Mouse (Mus musculus) hindbrain, embryonic 14.5 days (tissue): Measurements from ENCODE around the gene Fam83f. TPM values are rescaled to one million over a fixed set of nuclear protein-coding genes. Genes with fewer than 3 reads are reported as not detected.

ENCODE experiments used
- ATAC-seq: fragments of 200-750 bp; cut with Nextera tagmentation; 2 replicates; pipeline ENCODE4 v1.8.0; 2017; ENCODE audit warnings: moderate number of reproducible peaks, mild to moderate bottlenecking, moderate TSS enrichment, moderate library complexity; ENCODE audit not compliant: low FRiP score
- DNase-seq: peaks from one replicate; pipeline ENCODE4 v3.0.0-alpha.2; 2015; ENCODE audit warnings: low spot score
- H3K27ac ChIP-seq: fragments of 300-500 bp; sonication (generic); 2 replicates; pipeline ENCODE4 v1.5.1; 2014; ENCODE audit warnings: mild to moderate bottlenecking, moderate library complexity
- H3K27me3 ChIP-seq: fragments of 300-500 bp; sonication (generic); 2 replicates; pipeline ENCODE4 v1.6.1; 2014; ENCODE audit warnings: mild to moderate bottlenecking, low read length, mixed read lengths; ENCODE audit not compliant: control insufficient read depth, insufficient read depth
- H3K36me3 ChIP-seq: fragments of 300-500 bp; sonication (generic); replicated peaks from 2 replicates; pipeline ENCODE4 v1.6.1; 2014; ENCODE audit not compliant: control insufficient read depth, insufficient read depth
- H3K4me1 ChIP-seq: fragments of 300-500 bp; sonication (generic); replicated peaks from 2 replicates; pipeline ENCODE4 v1.6.1; 2014; ENCODE audit warnings: antibody characterized with exemption, low read length, mixed read lengths; ENCODE audit not compliant: control insufficient read depth, insufficient read depth
- H3K4me2 ChIP-seq: fragments of 300-500 bp; sonication (generic); replicated peaks from 2 replicates; pipeline ENCODE4 v1.6.1; 2014; ENCODE audit warnings: mild to moderate bottlenecking, moderate library complexity
- H3K4me3 ChIP-seq: fragments of 300-500 bp; sonication (generic); replicated peaks from 2 replicates; pipeline ENCODE4 v1.5.1; 2014; ENCODE audit warnings: mild to moderate bottlenecking, low read length
- H3K9ac ChIP-seq: fragments of 300-500 bp; sonication (generic); 2 replicates; pipeline ENCODE4 v1.6.1; 2014
- H3K9me3 ChIP-seq: fragments of 300-500 bp; sonication (generic); 2 replicates; pipeline ENCODE4 v1.6.1; 2016; ENCODE audit warnings: low read length; ENCODE audit not compliant: control insufficient read depth
- WGBS: fragments of 180-500 bp; shearing (Covaris S2); extraction: QIAGEN DNeasy Blood & Tissue Kit; methylation state at CpG from one replicate; pipeline ENCODE4 v1.1.7; 2014; 5-methylcytosine and 5-hydroxymethylcytosine counted together
- polyA plus RNA-seq: library from polyadenylated mRNA; unstranded; fragments of >200 nt; fragmentation: Nextera tagmentation; extraction: Ambion mirVana; gene quantifications from 2 replicates; pipeline ENCODE4 v1.2.1, GENCODE M21; 2014

The Fam83f gene
- polyA plus RNA-seq, 1 experiment from 2014 or later = 0.20 TPM

- no peak for ATAC-seq
- WGBS = 88% methylated on average over 8 of the region's 8 CpGs
- no peak overlapping the region for H3K27ac ChIP-seq
- no peaks in the 10 kb centered on the region for H3K27me3 ChIP-seq
- H3K9me3 ChIP-seq = no peaks in the 10 kb centered on the region
- H3K4me2 ChIP-seq = no peak overlapping the region
- H3K9ac ChIP-seq = no peak overlapping the region
- H3K36me3 ChIP-seq = no peaks in the 10 kb centered on the region
- peaks cover 36% of the 10 kb centered on the region for H3K4me1 ChIP-seq
- H3K4me3 ChIP-seq = no peak overlapping the region
- DNase-seq = no peak
Measured at GRCm38 (mm10) chr15:80682343-80682742, 10.7 kb downstream of the Fam83f start.

- Histone ChIP-seq H3K9ac (no peak overlapping the region), H3K27ac (no peak overlapping the region), H3K4me1 (peaks cover 36% of the 10 kb centered on the region), H3K9me3 (no peaks in the 10 kb centered on the region), H3K27me3 (no peaks in the 10 kb centered on the region), H3K4me2 (no peak overlapping the region), H3K4me3 (no peak overlapping the region), H3K36me3 (no peaks in the 10 kb centered on the region)
- DNase-seq (no peak), ATAC-seq (no peak)
- WGBS = 90% methylated on average over 6 of the region's 6 CpGs
Measured at GRCm38 (mm10) chr15:80683151-80683550, 11.5 kb downstream of the Fam83f start.

- WGBS = 50% methylated on average over 3 of the region's 3 CpGs
- H3K36me3 ChIP-seq = no peaks in the 10 kb centered on the region
- DNase-seq (no peak), ATAC-seq (no peak)
- no peaks in the 10 kb centered on the region for H3K9me3 ChIP-seq
- H3K4me2 ChIP-seq = no peak overlapping the region
- no peak overlapping the region for H3K4me3 ChIP-seq
- peaks cover 32% of the 10 kb centered on the region for H3K4me1 ChIP-seq
- H3K27ac ChIP-seq = peak overlapping the region; percentile 41
- H3K27me3 ChIP-seq = no peaks in the 10 kb centered on the region
- no peak overlapping the region for H3K9ac ChIP-seq
Measured at GRCm38 (mm10) chr15:80683990-80684389, 12.3 kb downstream of the Fam83f start.

GRCm38 (mm10) chr15:80684786-80685602 is 13.3 kb downstream of the Fam83f start:
- DNase-seq (no peak), ATAC-seq (no peak)
- Histone ChIP-seq H3K4me2 (no peak overlapping the region), H3K4me1 (peaks cover 27% of the 10 kb centered on the region), H3K27me3 (no peaks in the 10 kb centered on the region), H3K9ac (no peak overlapping the region), H3K9me3 (no peaks in the 10 kb centered on the region), H3K27ac (peak overlapping the region; percentile 21; the same call in 1 of the 2 replicates), H3K4me3 (no peak overlapping the region), H3K36me3 (no peaks in the 10 kb centered on the region)
- 18% methylated on average over 8 of the region's 8 CpGs for WGBS

GRCm38 (mm10) chr15:80685603-80685895 is 13.9 kb downstream of the Fam83f start:
- WGBS = 26% methylated on average over 7 of the region's 7 CpGs
- Histone ChIP-seq H3K36me3 (no peaks in the 10 kb centered on the region), H3K9me3 (no peaks in the 10 kb centered on the region), H3K27ac (peak overlapping the region; percentile 21; the same call in 1 of the 2 replicates), H3K4me1 (peaks cover 27% of the 10 kb centered on the region), H3K27me3 (no peaks in the 10 kb centered on the region), H3K4me3 (no peak overlapping the region), H3K4me2 (no peak overlapping the region; the same call in 1 of the 2 replicates), H3K9ac (no peak overlapping the region)
- peak; percentile 46; the same call in 1 of the 2 replicates for ATAC-seq
- DNase-seq = no peak

GRCm38 (mm10) chr15:80688536-80688935 is 16.9 kb downstream of the Fam83f start:
- WGBS = 79% methylated on average over 7 of the region's 7 CpGs

GRCm38 (mm10) chr15:80693492-80693891 is 21.8 kb downstream of the Fam83f start:
- Histone ChIP-seq H3K27me3 (no peaks in the 10 kb centered on the region), H3K4me2 (no peak overlapping the region), H3K27ac (no peak overlapping the region), H3K4me1 (peaks cover 18% of the 10 kb centered on the region), H3K9me3 (no peaks in the 10 kb centered on the region), H3K4me3 (no peak overlapping the region), H3K36me3 (no peaks in the 10 kb centered on the region), H3K9ac (no peak overlapping the region)
- WGBS = 36% methylated on average over 3 of the region's 3 CpGs
- ATAC-seq (no peak), DNase-seq (no peak)

More at GRCm38 (mm10) chr15:80688536-80688935, 16.9 kb downstream of the Fam83f start:
- Histone ChIP-seq H3K9ac (no peak overlapping the region), H3K36me3 (no peaks in the 10 kb centered on the region), H3K4me1 (peaks cover 29% of the 10 kb centered on the region), H3K27ac (no peak overlapping the region), H3K4me3 (no peak overlapping the region), H3K9me3 (no peaks in the 10 kb centered on the region), H3K4me2 (no peak overlapping the region), H3K27me3 (no peaks in the 10 kb centered on the region)
- DNase-seq = no peak
- ATAC-seq = no peak

GRCm38 (mm10) chr15:80694125-80694910 is 22.7 kb downstream of the Fam83f start:
- no peak overlapping the region for H3K27ac ChIP-seq
- H3K4me1 ChIP-seq = peaks cover 18% of the 10 kb centered on the region
- H3K36me3 ChIP-seq = no peaks in the 10 kb centered on the region
- H3K9ac ChIP-seq = peak overlapping the region; percentile 45
- ATAC-seq (peak; percentile 64; the same call in 1 of the 2 replicates), DNase-seq (peak; percentile 83)
- WGBS = 21% methylated on average over 11 of the region's 11 CpGs
- no peaks in the 10 kb centered on the region for H3K9me3 ChIP-seq
- H3K4me2 ChIP-seq = peak overlapping the region; percentile 39
- H3K27me3 ChIP-seq = no peaks in the 10 kb centered on the region
- H3K4me3 ChIP-seq = no peak overlapping the region

GRCm38 (mm10) chr15:80697564-80697963 is 25.9 kb downstream of the Fam83f start:
- Histone ChIP-seq H3K27me3 (no peaks in the 10 kb centered on the region), H3K9me3 (no peaks in the 10 kb centered on the region), H3K27ac (no peak overlapping the region), H3K4me1 (peaks cover 18% of the 10 kb centered on the region), H3K4me2 (no peak overlapping the region), H3K9ac (no peak overlapping the region), H3K4me3 (no peak overlapping the region), H3K36me3 (no peaks in the 10 kb centered on the region)
- ATAC-seq (no peak), DNase-seq (no peak)
- 63% methylated on average over 5 of the region's 5 CpGs for WGBS
